In genomic region chr16:90169863-90170630, GRCm38 (mm10) we compare ENCODE assay signal across 25 mouse cellular contexts. TPM values are rescaled to one million over a fixed set of nuclear protein-coding genes. Genes with fewer than 3 reads are reported as not detected.
DNase-seq lines count a peak whose midpoint lies in the region; ATAC-seq and TF ChIP-seq lines count a peak whose summit lies in the region.
"Had no signal": no experiment of that assay in that cellular context is flagged by ENCODE, and none has a peak within 500 bp of the region (broad histone marks: within the 10 kb centered on the region; RNA-seq: fewer than 3 reads in every experiment).

No protein-coding gene starts in this region.

- no peaks in the 10 kb centered on the region for H3K4me1 ChIP-seq in limb, embryonic 14.5 days (ENCODE audit: control insufficient read depth, insufficient read depth, low read length)
- H3K4me1 ChIP-seq in limb, embryonic 10.5 days, result no peaks in the 10 kb centered on the region
- no peaks in the 10 kb centered on the region; the same call in 1 of the 2 replicates for H3K4me1 ChIP-seq in limb, embryonic 15.5 days
- H3K4me1 ChIP-seq: liver, embryonic 12.5 days; neural tube, embryonic 12.5 days had no signal

- no peak overlapping the region for H3K27ac ChIP-seq in limb, embryonic 14.5 days (replicated peaks; ENCODE audit: low read depth, low read length)
- H3K27ac ChIP-seq in limb, embryonic 10.5 days, result no peak overlapping the region
- H3K27ac ChIP-seq in limb, embryonic 15.5 days, result 0 out of 2 replicates have a peak overlapping the region, but pooled peaks have one; percentile 47
- H3K27ac ChIP-seq: forebrain, embryonic 15.5 days; gastrocnemius, adult 2 months; hindbrain, embryonic 12.5 days; liver, embryonic 12.5 days; midbrain, embryonic 13.5 days; neural tube, embryonic 12.5 days had no signal

- H3K4me3 ChIP-seq in limb, embryonic 14.5 days (replicated peaks; ENCODE audit: low read length), result no peak overlapping the region
- H3K4me3 ChIP-seq in limb, embryonic 10.5 days, result no peak overlapping the region
- no peak overlapping the region for H3K4me3 ChIP-seq in limb, embryonic 15.5 days
- H3K4me3 ChIP-seq: erythroblast, embryonic 14.5 days; forebrain, embryonic 15.5 days; gastrocnemius, adult 2 months; hindbrain, embryonic 12.5 days; liver, embryonic 12.5 days; midbrain, embryonic 13.5 days; neural tube, embryonic 12.5 days had no signal

- no peaks in the 10 kb centered on the region for H3K9me3 ChIP-seq in limb, embryonic 14.5 days (ENCODE audit: control insufficient read depth, low read length)
- H3K9me3 ChIP-seq in limb, embryonic 10.5 days (replicated peaks), result no peaks in the 10 kb centered on the region
- H3K9me3 ChIP-seq in limb, embryonic 15.5 days, result no peaks in the 10 kb centered on the region
- H3K9me3 ChIP-seq: forebrain, embryonic 15.5 days; G1E; hindbrain, embryonic 12.5 days; liver, embryonic 12.5 days; midbrain, embryonic 13.5 days; neural tube, embryonic 12.5 days had no signal

- DNase-seq in frontal cortex, postnatal 36 days (ENCODE audit: low spot score in 2 of 2), result no peak
- no peak for DNase-seq in limb, embryonic 14.5 days (ENCODE audit: low spot score)
- DNase-seq in limb, embryonic 10.5 days (ENCODE audit: low spot score), result no peak
- DNase-seq in brain, adult 2 months (ENCODE audit: low read depth, low spot score), result peak; percentile 85
- DNase-seq in spleen, adult 12 weeks (ENCODE audit: low spot score), result no peak
- DNase-seq in lung, postnatal 25 days (ENCODE audit: low spot score), result no peak
- DNase-seq: adrenal gland, postnatal 10 days; B cell, adult 2 months; cerebellum, adult 9-11 months; gastrocnemius, adult 2 months; lung, adult 18-20 months; lung, postnatal 10 days; retina, postnatal 1 day; right cerebral cortex, postnatal 4 days had no signal

- no peak overlapping the region for H3K4me2 ChIP-seq in limb, embryonic 14.5 days (replicated peaks; ENCODE audit: low read depth, low read length, severe bottlenecking)
- H3K4me2 ChIP-seq in limb, embryonic 15.5 days, result no peak overlapping the region
- H3K4me2 ChIP-seq: forebrain, embryonic 15.5 days; hindbrain, embryonic 12.5 days; liver, embryonic 12.5 days; midbrain, embryonic 13.5 days; neural tube, embryonic 12.5 days had no signal

- H3K27me3 ChIP-seq in limb, embryonic 14.5 days (ENCODE audit: control insufficient read depth, insufficient read depth, low read length), result no peaks in the 10 kb centered on the region
- H3K27me3 ChIP-seq in limb, embryonic 10.5 days (ENCODE audit: low read depth, poor library complexity, severe bottlenecking), result no peaks in the 10 kb centered on the region
- H3K27me3 ChIP-seq in limb, embryonic 15.5 days, result no peaks in the 10 kb centered on the region
- H3K27me3 ChIP-seq: forebrain, embryonic 15.5 days; hindbrain, embryonic 12.5 days; liver, embryonic 12.5 days; midbrain, embryonic 13.5 days; neural tube, embryonic 12.5 days had no signal

- peak; percentile 78 for ATAC-seq in frontal cortex, adult (ENCODE audit: low TSS enrichment)
- 0 out of 2 replicates have a peak, but pooled peaks have one; percentile 41 for ATAC-seq in limb, embryonic 14.5 days (ENCODE audit: low FRiP score, low read depth)
- ATAC-seq in limb, embryonic 15.5 days (ENCODE audit: insufficient number of reproducible peaks, low FRiP score, low TSS enrichment, low read depth), result no peak
- ATAC-seq: activated CD4-positive, CD25-positive, alpha-beta regulatory T cell, adult 4 months; forebrain, embryonic 15.5 days; intestine, postnatal 0 days; liver, embryonic 12.5 days; midbrain, embryonic 13.5 days had no signal

- no peaks in the 10 kb centered on the region for H3K36me3 ChIP-seq in limb, embryonic 14.5 days (ENCODE audit: control insufficient read depth, insufficient read depth, low read length)
- no peaks in the 10 kb centered on the region for H3K36me3 ChIP-seq in limb, embryonic 10.5 days
- no peaks in the 10 kb centered on the region for H3K36me3 ChIP-seq in limb, embryonic 15.5 days
- H3K36me3 ChIP-seq: forebrain, embryonic 15.5 days; G1E; hindbrain, embryonic 12.5 days; liver, embryonic 12.5 days; midbrain, embryonic 13.5 days; neural tube, embryonic 12.5 days had no signal

- TF ChIP-seq POLR2A in limb, embryonic 14.5 days (IDR thresholded peaks at IDR 0.05; ENCODE audit: borderline replicate concordance, extremely low read depth, insufficient read depth, insufficient read length), result no peak

- H3K9ac ChIP-seq in limb, embryonic 14.5 days (ENCODE audit: low read depth, low read length, severe bottlenecking), result no peak overlapping the region
- no peak overlapping the region for H3K9ac ChIP-seq in limb, embryonic 15.5 days
- H3K9ac ChIP-seq: forebrain, embryonic 15.5 days; hindbrain, embryonic 12.5 days; liver, embryonic 12.5 days; midbrain, embryonic 13.5 days; neural tube, embryonic 12.5 days had no signal

- WGBS in limb, embryonic 14.5 days, result 66% methylated on average over 13 of the region's 13 CpGs
- 74% methylated on average over 13 of the region's 13 CpGs for WGBS in limb, embryonic 10.5 days
- 60% methylated on average over 13 of the region's 13 CpGs for WGBS in limb, embryonic 15.5 days

RNA-seq across cellular contexts. Expression of gene Tiam1, which starts 26.5 kb away (rescaled TPM):
- 19.1 and 22.4 TPM in 2 replicates for polyA plus RNA-seq in limb, embryonic 14.5 days (2012; rRNA removed)
- polyA plus RNA-seq in limb, embryonic 14.5 days (2014; fragmentation: Nextera tagmentation; extraction: Ambion mirVana), result 54.9 and 57.2 TPM in 2 replicates
- polyA plus RNA-seq in limb, embryonic 10.5 days (2016; fragmentation: Nextera tagmentation; extraction: Ambion mirVana), result 23.8 and 30.8 TPM in 2 replicates
- 37.1 and 51.8 TPM in 2 replicates for polyA plus RNA-seq in limb, embryonic 15.5 days (2015; fragmentation: Nextera tagmentation; extraction: Ambion mirVana)

RNA-seq across cellular contexts. Expression of gene Sod1, which starts 50.5 kb away (rescaled TPM):
- 503 and 622 TPM in 2 replicates for polyA plus RNA-seq in limb, embryonic 14.5 days (2012; rRNA removed)
- 1,078 and 1,097 TPM in 2 replicates for polyA plus RNA-seq in limb, embryonic 14.5 days (2014; fragmentation: Nextera tagmentation; extraction: Ambion mirVana)
- polyA plus RNA-seq in limb, embryonic 10.5 days (2016; fragmentation: Nextera tagmentation; extraction: Ambion mirVana), result 1,367 and 1,406 TPM in 2 replicates
- 830 and 861 TPM in 2 replicates for polyA plus RNA-seq in limb, embryonic 15.5 days (2015; fragmentation: Nextera tagmentation; extraction: Ambion mirVana)
